Mouse (Mus musculus) MEL (cell line): ENCODE data around the gene Samd4. TPM values are rescaled to one million over a fixed set of nuclear protein-coding genes. Genes with fewer than 3 reads are reported as not detected.

Experiments
- DNase-seq: peaks from one replicate; pipeline ENCODE4 v3.0.0; 2011; ENCODE audit warnings: low read depth, low spot score
- H3K27ac ChIP-seq: 2 replicates; pipeline ENCODE4 v1.5.1; 2012; ENCODE audit warnings: low read depth, mild to moderate bottlenecking, control low read depth, low read length, moderate library complexity; ENCODE audit not compliant: control insufficient read depth
- H3K27me3 ChIP-seq, 2 experiments: fragments of 150-350 bp in 1 of 2; sonication (generic) in 1 of 2; 2 replicates each; pipeline ENCODE4 v1.6.1; 2012; ENCODE audit warnings: low read length in 2 of 2, mild to moderate bottlenecking in 2 of 2, improper control_type of control experiment in 1 of 2, moderate library complexity in 1 of 2; ENCODE audit not compliant: insufficient read depth in 2 of 2, control insufficient read depth in 1 of 2
- H3K36me3 ChIP-seq, 2 experiments: 2 replicates each; pipeline ENCODE4 v1.6.1; 2012 to 2014; ENCODE audit warnings: low read length in 2 of 2, improper control_type of control experiment in 1 of 2, inconsistent platforms in 1 of 2, mild to moderate bottlenecking in 1 of 2; ENCODE audit not compliant: insufficient read depth in 2 of 2, control insufficient read depth in 1 of 2
- H3K4me1 ChIP-seq, 2 experiments: fragments of 150-350 bp in 1 of 2; sonication (generic) in 1 of 2; 2 replicates each; pipeline ENCODE4 v1.6.1; 2012; ENCODE audit warnings: low read length in 2 of 2, improper control_type of control experiment in 1 of 2, mild to moderate bottlenecking in 1 of 2; ENCODE audit not compliant: insufficient read depth in 2 of 2, control insufficient read depth in 1 of 2
- H3K4me3 ChIP-seq, 2 experiments: fragments of 150-350 bp in 1 of 2; sonication (generic) in 1 of 2; 2 replicates each; pipeline ENCODE4 v1.5.1; 2012; ENCODE audit warnings: low read depth in 2 of 2, low read length in 2 of 2, mild to moderate bottlenecking in 2 of 2, moderate library complexity in 2 of 2, control low read depth in 1 of 2, improper control_type of control experiment in 1 of 2; ENCODE audit not compliant: control insufficient read depth in 1 of 2, insufficient read depth in 1 of 2
- H3K79me2 ChIP-seq: 2 replicates; pipeline ENCODE4 v1.6.1; 2012; ENCODE audit warnings: mild to moderate bottlenecking, low read length, moderate library complexity; ENCODE audit not compliant: control insufficient read depth, poor library complexity, insufficient read depth
- H3K9ac ChIP-seq: 2 replicates; pipeline ENCODE4 v1.6.1; 2012; ENCODE audit warnings: low read depth, mild to moderate bottlenecking, control low read depth, low read length, moderate library complexity; ENCODE audit not compliant: control insufficient read depth, poor library complexity, severe bottlenecking
- H3K9me3 ChIP-seq: fragments of 150-350 bp; sonication (generic); replicated peaks from 2 replicates; pipeline ENCODE4 v1.6.1; 2012; ENCODE audit warnings: mild to moderate bottlenecking, low read length, improper control_type of control experiment, moderate library complexity; ENCODE audit not compliant: insufficient read depth
- BHLHE40 ChIP-seq: IDR thresholded peaks from 2 replicates; pipeline ENCODE4 v1.6.1; 2012; ENCODE audit warnings: low read depth, mild to moderate bottlenecking, inconsistent platforms, low read length, improper control_type of control experiment, borderline replicate concordance
- E2F4 ChIP-seq: IDR thresholded peaks from 2 replicates; pipeline ENCODE4 v1.6.1; 2011; ENCODE audit warnings: low read depth, low read length, improper control_type of control experiment, borderline replicate concordance
- ELF1 ChIP-seq: IDR thresholded peaks from 2 replicates; pipeline ENCODE4 v1.6.1; 2014; ENCODE audit warnings: low read depth, mild to moderate bottlenecking, inconsistent platforms, low read length, improper control_type of control experiment, moderate library complexity
- EP300 ChIP-seq, 2 experiments: IDR thresholded peaks; 2 replicates each; pipeline ENCODE4 v1.6.1; 2011; ENCODE audit warnings: improper control_type of control experiment in 2 of 2, low read length in 2 of 2, low read depth in 1 of 2, mild to moderate bottlenecking in 1 of 2
- ETS1 ChIP-seq: IDR thresholded peaks from 2 replicates; pipeline ENCODE4 v1.6.1; 2012; ENCODE audit warnings: low read depth, mild to moderate bottlenecking, inconsistent platforms, low read length, improper control_type of control experiment, moderate library complexity
- GATA1 ChIP-seq: IDR thresholded peaks from 2 replicates; pipeline ENCODE4 v1.6.1; 2011; ENCODE audit warnings: low read depth, low read length, improper control_type of control experiment
- HCFC1 ChIP-seq: IDR thresholded peaks from 2 replicates; pipeline ENCODE4 v1.6.1; 2012; ENCODE audit warnings: low read depth, mild to moderate bottlenecking, inconsistent platforms, low read length, improper control_type of control experiment, moderate library complexity
- JUND ChIP-seq: IDR thresholded peaks from 2 replicates; pipeline ENCODE4 v1.6.1; 2011; ENCODE audit warnings: low read depth, mild to moderate bottlenecking, improper control_type of control experiment, low read length
- MXI1 ChIP-seq: IDR thresholded peaks from 2 replicates; pipeline ENCODE4 v1.6.1; 2011; ENCODE audit warnings: mild to moderate bottlenecking, low read depth, low read length, improper control_type of control experiment
- MYB ChIP-seq: IDR thresholded peaks from 2 replicates; pipeline ENCODE4 v1.6.1; 2011; ENCODE audit warnings: mild to moderate bottlenecking, low read depth, low read length, improper control_type of control experiment
- MYC ChIP-seq: IDR thresholded peaks from 2 replicates; pipeline ENCODE4 v1.6.1; 2011; ENCODE audit warnings: low read depth, mild to moderate bottlenecking, low read length, improper control_type of control experiment, moderate library complexity
- POLR2A ChIP-seq, 2 experiments: IDR thresholded peaks; 2 replicates each; pipeline ENCODE4 v1.6.1; 2011 to 2012; ENCODE audit warnings: low read length in 2 of 2, mild to moderate bottlenecking in 2 of 2, control low read depth in 1 of 2, improper control_type of control experiment in 1 of 2, low read depth in 1 of 2, moderate library complexity in 1 of 2; ENCODE audit not compliant: control insufficient read depth in 1 of 2, insufficient read depth in 1 of 2, poor library complexity in 1 of 2
- POLR2AphosphoS2 ChIP-seq: IDR thresholded peaks from 2 replicates; pipeline ENCODE4 v1.6.1; 2011; ENCODE audit warnings: low read length, improper control_type of control experiment
- POLR2AphosphoS5 ChIP-seq: IDR thresholded peaks from 2 replicates; pipeline ENCODE4 v1.6.1; 2012; ENCODE audit warnings: low read depth, borderline replicate concordance, mild to moderate bottlenecking, inconsistent platforms, low read length, moderate library complexity, mixed read lengths
- RAD21 ChIP-seq: IDR thresholded peaks from 2 replicates; pipeline ENCODE4 v1.6.1; 2011; ENCODE audit warnings: mild to moderate bottlenecking, low read depth, low read length, improper control_type of control experiment
- SMC3 ChIP-seq: IDR thresholded peaks from 2 replicates; pipeline ENCODE4 v1.6.1; 2011; ENCODE audit warnings: low read depth, low read length, improper control_type of control experiment
- TAL1 ChIP-seq: IDR thresholded peaks from 2 replicates; pipeline ENCODE4 v1.6.1; 2012; ENCODE audit warnings: mild to moderate bottlenecking, inconsistent platforms, low read length, moderate library complexity, mixed read lengths
- TCF12 ChIP-seq: IDR thresholded peaks from 2 replicates; pipeline ENCODE4 v1.6.1; 2014; ENCODE audit warnings: low read depth, mild to moderate bottlenecking, inconsistent platforms, low read length, improper control_type of control experiment, moderate library complexity
- UBTF ChIP-seq: IDR thresholded peaks from 2 replicates; pipeline ENCODE4 v1.6.1; 2012; ENCODE audit warnings: low read depth, mild to moderate bottlenecking, inconsistent platforms, low read length, improper control_type of control experiment, moderate library complexity, borderline replicate concordance; ENCODE audit not compliant: insufficient read depth
- polyA plus RNA-seq, 2 experiments: library from polyadenylated mRNA; stranded (reverse) in 1 of 2; unstranded in 1 of 2; fragments of >175 nt in 1 of 2; fragments of >200 nt in 1 of 2; gene quantifications; 2 replicates each; pipeline versions ENCODE4 v1.2.1 to v1.2.4; 2012; ENCODE audit warnings: low replicate concordance in 2 of 2, low read depth in 1 of 2; ENCODE audit not compliant: insufficient read length in 2 of 2, insufficient read depth in 1 of 2, missing spikeins in 1 of 2
- total RNA-seq: library from RNA; depleted of rRNA; stranded (reverse); fragments of 300-350 nt; gene quantifications from 2 replicates; pipeline ENCODE4 v1.2.3, GENCODE M21; 2012

The Samd4 gene
- total and polyA plus RNA-seq, 3 experiments, result 0.04 to 0.08 TPM; not detected in 1

GRCm38 (mm10) chr14:46849769-46850168 is 32.9 kb upstream of the Samd4 start:
- H3K9me3 ChIP-seq, result no peaks in the 10 kb centered on the region
- H3K4me1 ChIP-seq, result peaks cover 6 to 13% of the 10 kb centered on the region in 2 experiments
- H3K4me3 ChIP-seq, result no peak overlapping the region
- TF ChIP-seq GATA1 (peak; percentile 85), POLR2AphosphoS2 (no peak), SMC3 (no peak), BHLHE40 (no peak), MYB (no peak), TAL1 (peak; percentile 73), UBTF (no peak), TCF12 (peak; percentile 74; the same call in 1 of the 2 replicates), POLR2AphosphoS5 (no peak), ETS1 (0 out of 2 replicates have a peak, but pooled peaks have one; percentile 36), MYC (peak; percentile 50; the same call in 1 of the 2 replicates), MXI1 (no peak), POLR2A (IDR thresholded peaks at IDR 0.05; ENCODE audit: control insufficient read depth in 1 of 2, insufficient read depth in 1 of 2, low read depth in 1 of 2, low read length in 2 of 2, poor library complexity in 1 of 2) (no peak), HCFC1 (no peak), EP300 (IDR thresholded peaks at IDR 0.05; ENCODE audit: low read depth in 1 of 2, low read length in 2 of 2) (peak; percentile 70 to 80), ELF1 (no peak), RAD21 (no peak), E2F4 (no peak)
- peaks cover 0 to 18% of the 10 kb centered on the region in 2 experiments; a peak in 2 of 4 replicates for H3K36me3 ChIP-seq
- H3K27ac ChIP-seq, result peak overlapping the region; percentile 59; the same call in 1 of the 2 replicates
- no peak overlapping the region for H3K9ac ChIP-seq
- no peaks in the 10 kb centered on the region for H3K27me3 ChIP-seq
- H3K79me2 ChIP-seq, result no peaks in the 10 kb centered on the region
- DNase-seq, result peak; percentile 84

GRCm38 (mm10) chr14:46853677-46854076 is 29.0 kb upstream of the Samd4 start:
- H3K4me1 ChIP-seq, result peaks cover 5 to 8% of the 10 kb centered on the region in 2 experiments; a peak in 3 of 4 replicates

More at GRCm38 (mm10) chr14:46853677-46854076, 29.0 kb upstream of the Samd4 start:
- Histone ChIP-seq H3K79me2 (no peaks in the 10 kb centered on the region), H3K9me3 (no peaks in the 10 kb centered on the region), H3K27me3 (no peaks in the 10 kb centered on the region), H3K36me3 (peaks cover 0 to 11% of the 10 kb centered on the region in 2 experiments; a peak in 2 of 4 replicates), H3K27ac (no peak overlapping the region), H3K4me3 (no peak overlapping the region), H3K9ac (no peak overlapping the region)
- DNase-seq, result no peak
- no peak for TF ChIP-seq POLR2A (IDR thresholded peaks at IDR 0.05; ENCODE audit: control insufficient read depth in 1 of 2, insufficient read depth in 1 of 2, low read depth in 1 of 2, low read length in 2 of 2, poor library complexity in 1 of 2)
- no peak for TF ChIP-seq JUND
